Mouse (Mus musculus) layer of hippocampus, adult 11-12 months (tissue): ENCODE measurements around the gene Oard1.

Source experiments
- DNase-seq: peaks from one replicate; pipeline ENCODE4 v3.0.0; 2022; ENCODE audit warnings: low spot score

Gene Oard1

GRCm38 (mm10) chr17:48408526-48409291 lies 1.1 kb upstream of the Oard1 start:
- peak; percentile 72 for DNase-seq

- DNase-seq: no peak
Measured at GRCm38 (mm10) chr17:48410299-48410785, 528 bp downstream of the Oard1 start.

GRCm38 (mm10) chr17:48411241-48411640 lies 1.4 kb downstream of the Oard1 start:
- no peak for DNase-seq

DNA sequence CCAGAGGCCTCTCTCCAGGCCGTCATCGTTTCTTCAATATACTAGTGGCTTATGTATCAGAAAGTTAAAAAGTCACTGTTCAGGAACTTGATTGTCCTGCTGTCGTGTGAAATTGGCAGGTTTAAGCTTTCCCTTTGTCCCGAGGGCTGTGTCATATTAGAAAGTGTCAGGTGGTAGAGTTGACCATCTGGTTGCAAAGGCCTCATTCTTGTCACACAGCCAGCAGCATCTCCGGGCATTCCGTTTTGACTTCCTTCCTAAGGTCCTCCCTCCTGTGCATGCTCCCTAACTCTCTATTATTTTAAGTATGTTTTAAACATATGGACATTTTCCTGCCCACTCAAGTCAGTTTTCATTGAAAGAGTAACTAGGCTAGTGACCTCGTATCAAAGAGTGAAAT lies 6.2 kb downstream of the Oard1 start:
- no peak for DNase-seq

- DNase-seq: peak; percentile 52
Measured at GRCm38 (mm10) chr17:48416425-48417195, 6.8 kb downstream of the Oard1 start.

GRCm38 (mm10) chr17:48417521-48417920 lies 7.7 kb downstream of the Oard1 start:
- no peak for DNase-seq

DNA sequence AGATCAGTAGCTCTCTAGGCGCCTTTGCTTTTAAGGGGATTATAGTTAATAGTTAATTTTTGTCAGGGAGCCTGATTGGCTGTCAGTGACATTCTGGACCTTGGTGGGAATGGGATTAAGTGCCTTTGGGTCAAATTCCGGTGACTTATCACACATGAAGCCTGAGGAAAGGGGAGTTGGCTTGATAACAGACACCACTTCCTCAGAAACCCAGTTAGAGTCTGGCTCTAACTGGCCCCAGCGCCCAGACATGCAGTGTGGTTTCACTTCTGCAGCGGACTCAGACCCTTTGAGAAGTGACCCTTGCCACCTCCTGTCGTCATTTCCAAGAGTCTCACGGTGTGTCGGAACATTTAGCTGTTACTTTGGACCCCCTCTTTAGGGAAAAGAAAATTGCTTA lies 8.4 kb downstream of the Oard1 start:
- peak; percentile 45 for DNase-seq

DNA sequence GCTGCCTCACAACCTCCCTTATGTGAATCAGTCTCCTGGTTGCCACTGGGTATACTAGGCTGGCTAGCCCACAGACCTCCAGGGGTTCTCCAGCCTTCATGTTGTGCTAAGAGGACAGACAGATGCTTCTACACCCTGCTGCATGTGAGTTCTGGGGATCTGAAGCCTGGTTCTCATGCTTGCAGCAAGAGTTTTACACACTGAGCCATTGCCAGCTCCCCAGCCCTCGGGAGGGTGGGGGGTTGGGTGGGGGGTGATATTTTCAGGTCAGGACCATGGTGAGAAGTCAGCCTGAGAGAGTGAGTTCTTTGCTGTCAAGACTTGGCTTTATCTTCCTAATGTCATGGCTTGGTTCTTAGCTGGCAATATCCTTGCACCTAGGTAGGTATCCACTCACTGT lies 9.0 kb downstream of the Oard1 start:
- no peak for DNase-seq

DNA sequence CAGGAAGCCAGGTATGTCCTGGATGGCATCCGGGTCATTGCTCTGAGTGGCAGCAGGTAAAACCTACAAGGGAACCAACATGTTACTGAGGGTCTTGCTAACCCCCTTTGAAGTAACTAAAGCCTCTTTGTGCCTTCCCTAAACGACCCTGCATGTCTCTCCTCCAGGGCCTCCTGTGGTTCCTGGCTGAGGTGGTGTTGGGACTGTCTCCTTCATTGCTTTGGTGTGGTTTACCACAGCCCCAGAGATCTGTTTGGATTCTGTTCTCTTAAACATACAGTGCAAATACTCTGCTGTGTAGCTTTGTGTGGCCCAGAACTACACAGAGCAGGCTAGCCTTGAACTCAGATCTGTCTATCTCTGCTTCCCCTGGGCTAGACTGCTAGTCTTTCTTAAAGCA lies 9.8 kb downstream of the Oard1 start:
- DNase-seq: no peak

DNA sequence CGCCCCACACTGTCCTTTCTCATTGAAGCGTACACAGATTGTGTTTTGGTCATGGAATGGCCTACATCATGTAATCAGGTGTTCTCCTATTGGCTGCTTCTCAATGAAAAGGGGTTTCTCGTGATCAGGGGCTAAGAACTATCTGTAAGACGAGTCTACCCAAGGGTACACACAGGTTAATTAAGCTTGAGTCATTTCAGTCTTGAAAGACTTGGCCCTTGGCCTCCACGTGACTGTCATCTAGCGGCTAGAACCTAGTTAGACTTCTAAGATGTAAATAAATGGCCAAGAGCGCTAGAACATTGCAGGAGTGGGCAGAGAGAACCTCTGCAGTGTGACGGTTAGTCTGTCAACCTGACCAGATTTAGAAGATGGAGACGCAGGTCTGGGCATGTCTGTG lies 14.4 kb downstream of the Oard1 start:
- no peak for DNase-seq

GRCm38 (mm10) chr17:48425823-48426612 lies 16.2 kb downstream of the Oard1 start:
- no peak for DNase-seq

DNA sequence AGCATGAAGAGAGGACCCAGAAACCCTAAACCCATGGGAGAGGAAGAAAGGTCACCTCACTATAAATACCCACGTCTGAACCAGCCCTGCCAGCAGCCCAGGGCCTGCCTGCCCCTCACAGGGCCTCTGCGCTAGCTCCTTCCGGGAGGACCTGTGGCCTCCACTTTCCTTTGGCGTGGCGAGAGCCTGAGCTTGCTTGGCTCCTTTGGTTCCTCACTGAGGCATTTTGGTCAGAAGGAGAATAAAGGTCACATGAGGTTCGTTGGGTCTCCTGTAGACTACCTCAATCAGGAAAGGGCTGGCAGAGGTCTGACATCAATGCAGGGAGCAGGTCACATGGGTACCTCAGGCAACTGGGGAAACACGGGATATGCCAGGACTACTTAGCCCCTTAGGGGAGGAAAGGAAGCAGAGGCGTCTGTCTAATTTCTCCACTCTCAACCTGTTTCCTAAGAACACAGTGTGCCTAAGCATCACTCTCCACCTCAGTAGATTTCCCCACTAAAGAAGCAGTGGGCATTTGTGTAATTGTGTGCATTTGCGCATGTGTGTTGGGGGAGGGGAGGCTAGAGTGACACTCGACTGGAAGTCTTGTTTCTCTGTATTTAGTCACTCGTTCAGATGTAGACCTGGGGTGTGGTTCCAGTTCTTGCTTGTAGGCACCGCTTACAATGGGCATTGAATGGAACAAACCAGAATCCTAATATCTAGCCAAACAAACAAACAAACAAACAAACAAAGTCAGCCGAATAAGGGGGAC lies 17.4 kb downstream of the Oard1 start:
- DNase-seq: no peak

DNA sequence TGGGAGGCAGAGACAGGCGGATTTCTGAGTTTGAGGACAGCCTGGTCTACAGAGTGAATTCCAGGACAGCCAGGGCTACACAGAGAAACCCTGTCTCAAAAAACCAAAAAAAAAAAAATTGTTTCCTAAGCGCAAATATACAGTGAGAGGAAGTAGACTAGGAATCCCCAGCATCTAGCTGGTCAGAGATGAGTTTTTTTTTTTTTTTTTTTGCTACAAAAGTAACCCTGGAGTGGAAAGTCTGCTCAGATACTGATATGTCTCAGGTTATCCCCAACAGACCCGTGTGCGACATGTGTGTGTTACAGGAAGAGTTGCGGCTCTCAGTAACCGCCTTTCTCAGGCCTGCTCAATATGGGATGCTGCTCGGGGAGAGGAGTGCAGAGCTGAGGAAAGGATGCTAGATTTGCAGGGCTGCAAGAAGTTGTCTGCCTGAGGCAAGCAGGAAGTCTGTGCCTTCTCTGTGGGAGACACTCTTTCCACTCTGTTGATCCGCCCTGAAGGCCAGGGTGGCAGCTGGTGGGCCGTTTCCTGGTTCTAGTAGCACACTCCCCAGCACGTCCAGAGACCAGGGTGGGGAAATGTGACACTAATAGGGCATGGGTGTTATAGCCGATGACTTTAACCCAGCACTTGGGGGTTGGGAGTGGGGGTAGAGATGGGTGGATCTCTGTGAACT lies 18.2 kb downstream of the Oard1 start:
- no peak for DNase-seq

DNA sequence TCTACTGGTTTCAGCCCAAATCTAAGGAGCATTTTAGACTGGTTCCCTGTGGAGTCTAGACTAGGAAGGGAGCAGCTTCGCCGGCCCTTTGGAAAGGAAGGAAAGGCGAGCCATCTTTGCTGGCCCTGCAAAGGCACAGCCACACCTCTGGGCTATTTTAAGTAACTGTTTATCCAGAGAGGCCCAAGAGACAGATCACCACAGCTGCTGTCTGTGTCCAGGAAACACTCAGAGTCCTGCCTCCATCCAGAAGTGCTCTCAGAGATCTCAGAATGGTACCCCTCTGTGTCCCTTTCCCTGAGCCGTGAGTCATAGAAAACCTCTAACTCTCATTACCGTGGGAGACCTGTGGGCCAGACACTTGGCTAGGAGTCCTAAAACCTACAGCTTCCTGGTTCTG lies 20.6 kb downstream of the Oard1 start:
- no peak for DNase-seq

GRCm38 (mm10) chr17:48431054-48431453 lies 21.2 kb downstream of the Oard1 start:
- no peak for DNase-seq

DNA sequence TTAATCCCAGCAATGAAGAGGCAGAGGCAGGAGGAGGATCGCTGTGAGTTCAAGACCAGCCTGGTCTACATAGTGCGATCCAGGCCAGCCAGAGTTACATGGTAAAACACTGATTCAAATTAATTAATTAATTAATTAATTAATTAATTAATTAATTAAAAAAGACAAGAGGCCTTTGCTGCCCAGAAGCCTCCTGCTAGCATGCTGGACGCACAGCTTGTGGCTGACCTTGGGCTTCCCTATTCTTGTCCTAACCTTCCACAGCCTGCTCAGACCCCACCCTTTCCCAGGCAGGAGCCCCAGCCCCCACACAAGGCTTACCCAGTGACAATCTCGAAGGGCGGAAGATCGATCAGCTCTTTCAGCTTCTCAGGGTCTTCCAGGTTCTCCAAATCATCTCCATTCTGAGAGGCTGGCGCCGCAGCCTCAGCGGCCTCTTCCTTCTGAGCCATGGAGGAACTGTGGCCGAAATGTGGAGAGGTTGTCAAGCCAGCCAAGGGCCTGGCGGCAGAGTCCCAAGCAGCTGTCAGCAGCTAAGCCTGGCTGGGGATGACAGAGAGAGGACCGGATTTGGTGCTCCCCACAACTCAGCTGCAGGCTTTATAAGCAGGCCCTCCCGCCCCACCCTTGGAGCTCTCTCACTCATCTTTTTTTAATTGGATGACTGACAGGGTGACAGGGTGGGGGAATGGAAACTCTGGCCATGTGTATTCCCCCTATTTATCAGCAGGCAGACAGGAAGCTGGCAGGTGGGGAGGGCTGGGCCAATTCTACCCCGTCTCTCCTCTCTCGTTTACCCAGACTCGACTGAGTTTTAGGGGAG lies 22.6 kb downstream of the Oard1 start, which contains the start of gene Apobec2:
Apobec2 (minus strand) TSS at position 773 of the 823 bp plus-strand sequence.
- DNase-seq: no peak

- DNase-seq: no peak
Measured at GRCm38 (mm10) chr17:48433006-48433655, 23.3 kb downstream of the Oard1 start.

GRCm38 (mm10) chr17:48433689-48434330 lies 24.0 kb downstream of the Oard1 start:
- no peak for DNase-seq

DNA sequence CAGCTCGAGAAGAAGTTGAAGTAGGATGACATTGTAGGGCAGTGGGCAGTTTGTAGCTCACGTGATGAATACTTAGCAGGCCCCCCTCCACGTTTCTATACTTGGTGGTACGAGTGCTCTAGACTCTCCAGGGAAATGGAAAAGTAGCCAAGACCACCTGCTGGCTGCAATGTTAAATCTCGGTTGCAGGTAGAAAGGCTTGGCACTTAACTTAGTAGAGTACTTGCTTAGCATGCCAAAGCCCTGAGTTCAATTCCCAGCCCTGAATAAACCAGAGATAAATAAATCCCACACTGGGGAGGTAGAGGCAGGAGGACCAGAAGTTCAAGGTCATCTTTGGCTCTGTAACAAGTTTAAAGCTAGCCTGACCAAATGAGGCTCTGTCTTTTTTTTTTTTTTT lies 24.7 kb downstream of the Oard1 start:
- DNase-seq: no peak
